Mouse (Mus musculus): ENCODE measurements around the gene Setd7.

GRCm38 (mm10) chr3:51573915-51574314 lies 13.2 kb upstream of the Setd7 start:
- TF ChIP-seq CTCF (IDR thresholded peaks at IDR 0.05; ENCODE audit: borderline replicate concordance, insufficient read depth, low read length) (no peak), POLR2A (IDR thresholded peaks at IDR 0.05; ENCODE audit: low read depth, low read length) (no peak)
